Mouse (Mus musculus): Measurements from ENCODE around the gene Bglap3. TPM values are rescaled to one million over a fixed set of nuclear protein-coding genes. Genes with fewer than 3 reads are reported as not detected.

The Bglap3 gene
- polyA plus RNA-seq (2012; rRNA removed), result 0.33 and 0.38 TPM in 2 replicates

GRCm38 (mm10) chr3:88372643-88373042 is at the start of gene Bglap3:
Gene Bglap3, minus strand, starts transcription at chr3:88372743.

DNA sequence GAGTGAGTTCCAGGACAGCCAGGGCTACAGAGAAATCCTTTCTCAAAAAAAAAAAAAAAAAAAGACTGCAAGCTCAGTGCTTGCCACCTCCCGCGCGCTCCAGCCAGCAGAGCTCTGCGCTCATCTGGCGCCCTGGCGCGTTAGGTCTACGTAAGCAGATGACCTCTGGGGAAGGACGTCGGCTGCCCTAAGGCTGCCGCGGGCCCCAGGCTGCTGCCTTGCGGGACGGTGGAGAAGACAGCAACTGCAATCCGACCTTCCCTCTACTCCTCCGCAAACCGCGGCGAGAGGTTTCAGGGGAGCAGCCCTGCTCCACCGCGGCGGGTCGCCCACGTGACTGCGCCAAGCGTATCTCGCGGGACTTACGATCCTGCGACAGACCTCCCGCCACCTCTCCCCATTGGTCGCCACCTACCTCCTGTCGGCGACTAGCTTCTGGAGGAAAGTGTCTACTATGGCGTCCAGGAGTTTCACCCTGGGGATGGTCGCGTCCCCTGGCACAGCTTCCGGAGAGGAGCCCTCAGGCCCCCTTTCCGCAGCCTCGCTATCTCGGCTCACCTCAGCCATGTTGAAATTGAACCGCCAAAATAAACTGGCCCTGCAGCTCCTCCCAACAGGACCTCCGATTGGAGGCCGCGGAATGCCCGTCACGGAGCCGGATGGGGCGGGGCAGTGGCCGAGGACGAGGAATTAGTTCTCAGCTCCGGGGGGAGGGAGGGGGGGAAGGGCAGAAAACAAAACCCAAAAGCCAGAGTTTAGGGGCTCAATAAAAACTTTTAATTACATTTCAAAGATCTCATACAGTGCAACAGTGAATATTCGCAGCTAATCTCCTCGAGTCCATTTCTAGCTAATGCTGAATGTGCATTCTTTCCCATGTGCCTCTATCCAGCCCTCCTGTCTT is 37.5 kb upstream of the Bglap3 start, which contains the start of gene Pmf1:
TSS of gene Pmf1 (minus strand) at position 591 of the 904 bp plus-strand sequence.

GRCm38 (mm10) chr3:88384364-88384763 is 11.8 kb upstream of the Bglap3 start, which contains the start of gene Bglap:
Gene Bglap, minus strand, starts transcription at chr3:88384464.

GRCm38 (mm10) chr3:88378599-88378998 is 6.1 kb upstream of the Bglap3 start, which contains the start of gene Bglap2:
Gene Bglap2, minus strand, starts transcription at chr3:88378699.

GRCm38 (mm10) chr3:88364337-88364736 is 8.2 kb downstream of the Bglap3 start, which contains the start of gene Paqr6:
Gene Paqr6, plus strand, starts transcription at chr3:88364584.

GRCm38 (mm10) chr3:88336058-88337013 is 36.2 kb downstream of the Bglap3 start, which contains the start of the genes Tmem79 and Smg5:
Gene Tmem79, minus strand, starts transcription at chr3:88336148.
Gene Smg5, plus strand, starts transcription at chr3:88336260.

DNA sequence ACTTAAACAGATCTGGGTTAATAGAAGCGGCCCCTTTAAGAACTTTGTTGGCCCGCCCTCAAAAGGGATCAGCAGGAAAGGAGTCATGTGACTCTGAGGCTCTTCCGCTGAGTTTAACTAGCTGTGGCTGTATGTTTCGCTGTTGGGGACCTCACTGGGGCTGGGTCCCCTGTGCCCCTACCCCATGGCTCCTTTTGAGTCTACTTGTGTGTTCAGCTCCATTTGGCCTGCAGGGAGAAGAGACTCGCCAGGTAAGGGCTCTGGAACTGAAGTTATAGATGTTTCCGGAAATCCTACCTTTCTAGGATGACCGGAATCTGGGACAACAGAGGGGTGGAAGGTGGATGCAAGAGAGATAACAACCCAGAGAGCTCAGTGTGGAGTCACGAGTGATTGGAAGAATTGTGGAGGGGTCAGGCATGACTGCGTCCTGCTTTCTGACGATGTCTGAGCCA is 47.6 kb downstream of the Bglap3 start, which contains the start of gene Glmp:
TSS of gene Glmp (plus strand) at position 73 of the 455 bp plus-strand sequence.

Other genes with a start within 250 kb of the Bglap3 start
- gene Mef2d, start 230.4 kb downstream of the Bglap3 start, polyA plus RNA-seq (2012; rRNA removed), result 96.5 and 141 TPM in 2 replicates
- 2.0 TPM in 2 replicates for gene Rhbg, start 118.0 kb downstream of the Bglap3 start, polyA plus RNA-seq (2012; rRNA removed)
- 0.13 and 0.24 TPM in 2 replicates for gene Gm38392, start 85.5 kb downstream of the Bglap3 start, polyA plus RNA-seq (2012; rRNA removed)
- 3.0 and 4.3 TPM in 2 replicates for gene Tsacc, start 75.7 kb downstream of the Bglap3 start, polyA plus RNA-seq (2012; rRNA removed)
- gene Cct3, start 75.6 kb downstream of the Bglap3 start, polyA plus RNA-seq (2012; rRNA removed), result 186 and 218 TPM in 2 replicates
- 167 and 226 TPM in 2 replicates for gene Glmp, start 47.7 kb downstream of the Bglap3 start, polyA plus RNA-seq (2012; rRNA removed)
- gene Tmem79, start 36.6 kb downstream of the Bglap3 start, polyA plus RNA-seq (2012; rRNA removed), result 11.4 and 14.7 TPM in 2 replicates
- 91.2 and 94.9 TPM in 2 replicates for gene Smg5, start 36.5 kb downstream of the Bglap3 start, polyA plus RNA-seq (2012; rRNA removed)
- gene Paqr6, start 8.2 kb downstream of the Bglap3 start, polyA plus RNA-seq (2012; rRNA removed), result 35.6 and 45.5 TPM in 2 replicates
- gene Bglap2, start 6.0 kb upstream of the Bglap3 start, polyA plus RNA-seq (2012; rRNA removed), result not detected in 2 replicates
- not detected in 2 replicates for gene Bglap, start 11.7 kb upstream of the Bglap3 start, polyA plus RNA-seq (2012; rRNA removed)
- gene Pmf1, start 37.6 kb upstream of the Bglap3 start, polyA plus RNA-seq (2012; rRNA removed), result 107 and 123 TPM in 2 replicates
- gene Slc25a44, start 52.4 kb upstream of the Bglap3 start, polyA plus RNA-seq (2012; rRNA removed), result 31.8 and 37.9 TPM in 2 replicates
- 40.9 and 48.8 TPM in 2 replicates for gene Sema4a, start 88.4 kb upstream of the Bglap3 start, polyA plus RNA-seq (2012; rRNA removed)
- 370 and 373 TPM in 2 replicates for gene Lmna, start 137.2 kb upstream of the Bglap3 start, polyA plus RNA-seq (2012; rRNA removed)
- gene Mex3a, start 159.7 kb upstream of the Bglap3 start, polyA plus RNA-seq (2012; rRNA removed), result 17.5 and 19.7 TPM in 2 replicates
- 41.8 and 42.1 TPM in 2 replicates for gene Rab25, start 175.6 kb upstream of the Bglap3 start, polyA plus RNA-seq (2012; rRNA removed)
- 134 and 152 TPM in 2 replicates for gene Lamtor2, start 180.3 kb upstream of the Bglap3 start, polyA plus RNA-seq (2012; rRNA removed)
- gene Ubqln4, start 181.0 kb upstream of the Bglap3 start, polyA plus RNA-seq (2012; rRNA removed), result 89.1 and 108 TPM in 2 replicates
- gene Ssr2, start 203.1 kb upstream of the Bglap3 start, polyA plus RNA-seq (2012; rRNA removed), result 219 and 314 TPM in 2 replicates
- 83.5 and 83.9 TPM in 2 replicates for gene Arhgef2, start 233.2 kb upstream of the Bglap3 start, polyA plus RNA-seq (2012; rRNA removed)

Measured in ovary, adult 2 months (tissue).